Mouse (Mus musculus): ENCODE measurements at regions not wholly inside any gene's neighbourhood (a gene's known extent, or its start where the extent isn't known, plus 50 kb on each side); places are given as distances from the start of the nearest gene placed in this dataset.

- H3K4me1 ChIP-seq, result 0 out of 2 replicates have a peak, but pooled peaks cover 9% of the 10 kb centered on the region
- no peak overlapping the region for H3K9ac ChIP-seq
- no peak for ATAC-seq (ENCODE audit: low FRiP score, low read depth)
- H3K36me3 ChIP-seq, result no peaks in the 10 kb centered on the region
- no peak overlapping the region for H3K4me3 ChIP-seq
- 69% methylated on average over 4 of the region's 4 CpGs for WGBS
- no peaks in the 10 kb centered on the region for H3K9me3 ChIP-seq
- H3K27me3 ChIP-seq (replicated peaks), result no peaks in the 10 kb centered on the region
- no peak overlapping the region for H3K27ac ChIP-seq
- no peak overlapping the region for H3K4me2 ChIP-seq (replicated peaks)
Measured at GRCm38 (mm10) chr14:123066344-123066743, 82.5 kb upstream of the Tmtc4 start.

- H3K27ac ChIP-seq, result no peak overlapping the region
- H3K9me3 ChIP-seq, result no peaks in the 10 kb centered on the region
- no peaks in the 10 kb centered on the region for H3K27me3 ChIP-seq (replicated peaks)
- 0 out of 2 replicates have a peak, but pooled peaks cover 9% of the 10 kb centered on the region for H3K4me1 ChIP-seq
- peak; percentile 86 for ATAC-seq (ENCODE audit: low FRiP score, low read depth)
- peak overlapping the region; percentile 22 for H3K4me2 ChIP-seq (replicated peaks)
- H3K9ac ChIP-seq, result no peak overlapping the region
- no peaks in the 10 kb centered on the region for H3K36me3 ChIP-seq
- H3K4me3 ChIP-seq, result no peak overlapping the region
- whole genome bisulfite sequencing, result 37% methylated on average over 8 of the region's 8 CpGs
Measured at GRCm38 (mm10) chr14:123065566-123065965, 81.7 kb upstream of the Tmtc4 start.

DNA sequence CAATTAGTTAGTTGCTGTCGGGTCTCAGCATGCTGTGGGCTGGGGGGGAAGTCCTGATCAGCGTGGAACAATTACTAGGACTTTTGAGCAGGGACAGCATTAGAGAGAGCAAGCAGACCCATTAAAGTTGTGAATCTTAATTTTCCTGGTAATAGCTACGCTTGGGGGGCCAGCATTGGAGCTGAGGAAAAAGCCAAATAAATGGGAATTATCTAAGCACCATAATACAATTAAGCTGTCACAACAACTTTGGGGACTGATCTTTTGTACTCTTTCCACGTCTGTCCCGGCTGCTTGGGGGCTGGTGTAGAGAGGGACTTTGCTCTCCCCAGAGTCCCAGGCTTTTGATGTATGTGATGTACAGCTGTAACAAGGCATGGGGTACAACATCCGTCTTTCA lies 81.3 kb upstream of the Tmtc4 start:
- peak overlapping the region; percentile 22; the same call in 1 of the 2 replicates for H3K4me2 ChIP-seq (replicated peaks)

DNA sequence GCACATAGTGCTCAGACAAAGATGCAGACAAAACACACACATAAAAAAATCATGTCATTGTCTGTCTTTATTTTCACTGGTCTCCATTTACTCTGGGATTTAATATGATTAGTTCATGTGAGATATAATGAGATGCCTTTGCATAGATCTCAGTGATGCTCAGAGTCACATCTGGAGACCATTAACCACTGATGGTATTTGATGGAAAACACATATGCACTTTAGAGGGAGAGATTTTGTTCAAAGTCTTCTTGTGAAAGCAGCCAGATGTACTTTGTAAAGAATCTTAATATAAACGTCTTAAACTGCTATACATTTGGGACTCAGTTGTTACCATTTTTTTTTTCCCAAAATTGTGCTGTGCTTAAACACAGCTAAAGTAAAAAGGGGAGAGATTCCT lies 79.1 kb upstream of the Tmtc4 start:
- H3K27ac ChIP-seq, result no peak overlapping the region
- 0 out of 2 replicates have a peak, but pooled peaks cover 9% of the 10 kb centered on the region for H3K4me1 ChIP-seq
- no peaks in the 10 kb centered on the region for H3K36me3 ChIP-seq
- H3K9ac ChIP-seq, result no peak overlapping the region
- no peak overlapping the region for H3K4me2 ChIP-seq (replicated peaks)
- 66% methylated on average over 1 of the region's 1 CpGs for WGBS
- no peaks in the 10 kb centered on the region for H3K27me3 ChIP-seq (replicated peaks)
- no peak for ATAC-seq (ENCODE audit: low FRiP score, low read depth)
- no peak overlapping the region for H3K4me3 ChIP-seq
- no peaks in the 10 kb centered on the region for H3K9me3 ChIP-seq

More for the DNA sequence above, 81.3 kb upstream of the Tmtc4 start:
- 18% methylated on average over 6 of the region's 6 CpGs for WGBS
- peak; percentile 91 for ATAC-seq (ENCODE audit: low FRiP score, low read depth)
- no peaks in the 10 kb centered on the region for H3K9me3 ChIP-seq
- H3K4me1 ChIP-seq, result 0 out of 2 replicates have a peak, but pooled peaks cover 9% of the 10 kb centered on the region
- no peaks in the 10 kb centered on the region for H3K36me3 ChIP-seq
- no peak overlapping the region for H3K27ac ChIP-seq
- H3K9ac ChIP-seq, result no peak overlapping the region
- no peaks in the 10 kb centered on the region for H3K27me3 ChIP-seq (replicated peaks)
- no peak overlapping the region for H3K4me3 ChIP-seq

DNA sequence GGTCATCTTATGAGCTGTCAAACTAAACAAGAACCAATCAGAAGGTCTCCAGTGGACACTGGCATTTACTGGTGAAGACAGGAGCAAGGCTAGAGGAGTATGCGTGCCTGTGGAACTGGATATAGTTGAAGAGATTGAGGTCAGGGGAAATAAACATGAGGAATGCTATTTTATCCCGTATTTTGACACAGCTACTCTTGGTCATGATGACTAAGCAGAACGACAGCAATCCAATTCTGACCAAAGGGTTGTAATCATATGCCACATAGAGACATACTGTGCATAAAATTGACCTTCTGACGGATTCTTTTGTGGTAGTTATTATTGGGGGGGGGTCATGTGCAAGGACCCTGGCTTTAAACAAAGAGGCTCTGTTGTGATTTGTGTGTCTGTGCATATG lies 73.1 kb upstream of the Tmtc4 start:
- H3K4me1 ChIP-seq, result no peaks in the 10 kb centered on the region
- ATAC-seq (ENCODE audit: low FRiP score, low read depth), result no peak
- H3K9me3 ChIP-seq, result no peaks in the 10 kb centered on the region
- H3K36me3 ChIP-seq, result no peaks in the 10 kb centered on the region
- 80% methylated on average over 4 of the region's 4 CpGs for WGBS
- H3K27me3 ChIP-seq (replicated peaks), result no peaks in the 10 kb centered on the region
- no peak overlapping the region for H3K9ac ChIP-seq
- H3K4me2 ChIP-seq (replicated peaks), result no peak overlapping the region
- no peak overlapping the region for H3K27ac ChIP-seq
- H3K4me3 ChIP-seq, result no peak overlapping the region

GRCm38 (mm10) chr14:123048451-123048850 lies 64.6 kb upstream of the Tmtc4 start:
- H3K4me2 ChIP-seq (replicated peaks), result no peak overlapping the region
- H3K9ac ChIP-seq, result no peak overlapping the region
- no peaks in the 10 kb centered on the region for H3K9me3 ChIP-seq
- ATAC-seq (ENCODE audit: low FRiP score, low read depth), result no peak
- H3K27me3 ChIP-seq (replicated peaks), result no peaks in the 10 kb centered on the region
- H3K4me3 ChIP-seq, result no peak overlapping the region
- no peak overlapping the region for H3K27ac ChIP-seq
- no peaks in the 10 kb centered on the region for H3K4me1 ChIP-seq
- no peaks in the 10 kb centered on the region for H3K36me3 ChIP-seq

- Histone ChIP-seq H3K4me2 (replicated peaks) (no peak overlapping the region), H3K4me3 (no peak overlapping the region), H3K27me3 (replicated peaks) (no peaks in the 10 kb centered on the region), H3K36me3 (no peaks in the 10 kb centered on the region), H3K4me1 (no peaks in the 10 kb centered on the region), H3K9me3 (no peaks in the 10 kb centered on the region), H3K27ac (no peak overlapping the region), H3K9ac (no peak overlapping the region)
- no peak for ATAC-seq (ENCODE audit: low FRiP score, low read depth)
Measured at GRCm38 (mm10) chr14:123040046-123040445, 56.2 kb upstream of the Tmtc4 start.

DNA sequence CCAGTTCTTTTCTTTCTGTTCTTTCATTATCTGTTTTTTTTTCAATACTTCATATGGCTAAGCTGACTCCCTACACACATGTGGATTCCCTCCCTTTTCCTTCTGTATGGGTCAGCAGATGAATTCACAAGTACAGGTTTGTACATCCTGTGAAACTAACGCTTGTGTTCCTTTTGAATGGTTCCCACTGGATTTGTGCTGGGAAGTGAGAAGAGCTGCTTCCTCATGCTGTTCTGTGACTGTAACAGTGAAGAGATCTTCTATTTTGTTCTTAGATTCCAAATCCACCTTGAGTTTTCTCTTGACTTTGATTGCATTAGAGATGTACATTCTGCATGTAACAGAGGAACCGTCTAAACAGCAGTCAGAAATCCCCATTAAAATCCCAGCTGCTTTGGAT lies 53.6 kb upstream of the Tmtc4 start:
- no peak overlapping the region for H3K4me2 ChIP-seq (replicated peaks)
- H3K9me3 ChIP-seq, result no peaks in the 10 kb centered on the region
- ATAC-seq (ENCODE audit: low FRiP score, low read depth), result no peak
- no peaks in the 10 kb centered on the region for H3K36me3 ChIP-seq
- 77% methylated on average over 2 of the region's 2 CpGs for WGBS
- H3K4me1 ChIP-seq, result peaks cover 2% of the 10 kb centered on the region; the same call in 1 of the 2 replicates
- H3K27me3 ChIP-seq (replicated peaks), result no peaks in the 10 kb centered on the region
- H3K9ac ChIP-seq, result no peak overlapping the region
- H3K4me3 ChIP-seq, result no peak overlapping the region
- H3K27ac ChIP-seq, result no peak overlapping the region

Measured in neural tube, embryonic 12.5 days (tissue).